Mouse (Mus musculus) erythroid progenitor cell, adult 5-6 weeks (primary cell): ENCODE data around the gene Ntn1. TPM values are rescaled to one million over a fixed set of nuclear protein-coding genes. Genes with fewer than 3 reads are reported as not detected.

ENCODE experiments used
- ATAC-seq: replicated peaks from 2 replicates; pipeline ENCODE4 v1.8.0; 2016; ENCODE audit warnings: moderate number of reproducible peaks, mild to moderate bottlenecking, moderate TSS enrichment, inconsistent platforms; ENCODE audit not compliant: poor library complexity, low FRiP score, severe bottlenecking
- total RNA-seq, 2 experiments: library from RNA; stranded (forward) in 1 of 2; stranded (reverse) in 1 of 2; fragments of 150-400 nt in 1 of 2; fragments of 186-747, 209-891 nt in 1 of 2; gene quantifications; 2 replicates each; pipeline versions ENCODE4 v1.2.3 to v1.2.4; 2015 to 2017; ENCODE audit warnings: low replicate concordance in 2 of 2

Ntn1 gene
- total RNA-seq, 2 experiments from 2014 or later, result not detected

DNA sequence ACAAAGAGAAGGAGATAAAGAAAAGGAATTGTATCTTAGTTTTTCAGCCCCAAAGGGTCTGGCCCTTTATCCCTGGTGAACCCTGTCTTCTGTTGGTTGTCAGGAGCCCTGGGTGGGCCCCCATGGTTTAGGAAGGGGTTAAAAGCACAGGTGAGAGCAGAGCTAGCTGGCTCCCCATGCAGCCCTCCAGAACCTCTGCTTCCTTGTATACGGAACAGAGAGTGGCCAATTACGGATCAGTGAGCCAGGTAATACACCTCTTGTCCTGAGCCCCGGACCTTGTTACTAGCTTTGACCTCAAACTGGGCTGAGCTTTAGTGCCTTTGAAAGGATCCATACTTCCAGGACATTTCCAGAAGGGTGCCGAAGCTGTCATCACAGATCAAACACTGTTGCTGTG is 200.1 kb downstream of the Ntn1 start:
- no peak for ATAC-seq

DNA sequence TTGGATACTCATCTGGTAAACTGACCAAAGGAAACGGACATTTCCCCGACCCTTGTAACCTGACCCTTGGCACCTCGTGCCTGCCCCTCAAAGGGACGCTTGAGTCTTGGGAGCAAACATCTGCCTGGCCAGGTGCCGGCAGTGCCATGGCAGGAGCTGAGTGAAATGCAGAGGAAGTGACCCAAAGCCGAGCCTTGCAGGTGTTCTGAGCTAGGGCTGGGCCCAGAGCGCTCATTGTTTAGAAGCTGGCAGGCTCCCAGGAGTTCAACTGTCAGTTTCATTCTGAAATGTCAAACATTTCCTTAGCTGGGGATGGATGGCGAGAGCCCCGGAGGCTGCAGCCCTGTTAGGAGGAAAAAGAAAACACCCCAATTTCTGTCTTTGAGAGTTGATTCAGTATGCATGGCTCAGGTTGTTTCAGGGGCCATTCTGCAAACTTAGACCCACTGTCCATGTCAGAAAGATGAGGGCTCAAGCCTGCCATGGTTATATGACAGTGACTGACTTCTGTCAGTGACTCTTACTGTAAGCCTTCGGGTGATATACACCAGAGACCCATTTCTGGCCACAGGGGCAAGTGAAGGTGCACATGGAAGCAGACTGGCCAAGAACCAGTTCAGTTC is 200.7 kb downstream of the Ntn1 start:
- no peak for ATAC-seq

DNA sequence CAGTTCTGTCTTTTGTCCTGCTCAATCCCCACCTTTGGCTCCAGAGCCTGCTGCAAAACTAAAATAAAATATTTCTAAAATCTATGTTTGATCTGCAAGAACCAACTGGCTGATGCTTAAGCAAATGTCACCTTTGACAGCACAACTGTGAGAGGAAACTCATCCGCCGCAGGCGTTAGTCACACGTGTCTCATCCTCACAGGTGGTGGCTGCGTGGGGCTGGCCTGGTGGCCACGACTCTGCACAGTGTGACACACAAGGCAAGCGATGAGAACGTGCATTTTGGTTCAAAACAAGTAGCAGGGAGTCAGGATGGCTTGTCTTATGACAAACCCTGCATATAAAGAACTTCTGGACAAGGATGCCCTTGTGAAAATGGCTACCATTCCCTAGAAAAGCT is 201.5 kb downstream of the Ntn1 start:
- no peak for ATAC-seq

DNA sequence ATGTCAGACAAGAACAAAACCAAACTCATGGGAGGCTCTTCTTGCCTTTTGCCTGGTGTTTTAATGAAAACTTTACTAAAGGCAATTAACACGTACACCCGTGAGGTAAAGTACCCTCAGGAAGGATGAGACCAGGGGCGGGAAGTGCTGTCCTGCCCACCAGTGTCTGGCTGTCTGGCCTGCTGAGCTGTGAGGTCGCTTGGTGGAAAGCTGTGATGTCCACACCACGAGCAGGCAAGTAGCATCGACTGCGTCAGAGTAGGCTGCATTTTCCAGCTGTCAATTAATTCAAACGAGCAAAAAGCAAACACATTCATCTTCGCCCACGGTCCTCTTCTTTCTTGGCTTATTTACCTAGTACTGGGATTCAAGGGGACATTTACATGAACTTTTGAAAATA is 201.9 kb downstream of the Ntn1 start:
- ATAC-seq, result no peak

DNA sequence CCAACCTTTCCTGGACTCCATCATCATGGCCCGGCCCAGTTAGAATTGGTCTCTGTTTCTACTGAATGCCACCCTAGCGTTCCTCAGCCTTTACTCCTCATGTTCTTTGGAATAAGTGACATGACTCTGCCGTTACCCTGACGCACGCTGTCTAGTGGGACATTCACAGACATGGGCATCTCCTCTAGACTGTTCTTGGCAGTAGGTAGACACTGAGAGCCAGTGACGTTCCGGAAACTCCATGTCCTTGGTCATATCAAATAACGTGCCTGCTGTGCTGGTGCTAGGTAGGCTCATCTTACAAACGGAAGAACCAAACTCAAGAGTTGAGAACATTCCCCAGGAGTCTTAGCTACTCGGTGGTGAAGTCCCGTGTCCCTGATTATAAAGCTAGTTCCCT is 203.2 kb downstream of the Ntn1 start:
- ATAC-seq, result no peak

DNA sequence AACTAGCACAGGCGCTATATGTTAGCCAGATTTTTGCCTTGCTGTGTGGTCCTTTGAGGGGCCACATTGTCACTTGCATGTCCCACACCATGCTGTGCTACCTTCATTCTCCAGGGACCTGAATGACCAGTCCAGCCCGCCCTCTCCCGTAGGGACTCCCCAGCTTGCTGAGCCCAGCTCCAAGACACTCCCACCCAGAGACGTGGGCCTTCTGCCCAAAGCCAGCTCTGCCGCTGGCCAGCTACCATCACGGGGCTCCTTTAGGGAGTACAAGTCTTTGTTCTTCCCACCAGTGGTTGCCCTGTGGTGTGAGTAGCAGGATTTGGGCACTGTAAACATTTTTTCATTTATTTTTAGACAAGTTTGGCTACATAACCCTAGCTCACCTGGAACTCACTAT is 204.1 kb downstream of the Ntn1 start:
- ATAC-seq, result no peak

DNA sequence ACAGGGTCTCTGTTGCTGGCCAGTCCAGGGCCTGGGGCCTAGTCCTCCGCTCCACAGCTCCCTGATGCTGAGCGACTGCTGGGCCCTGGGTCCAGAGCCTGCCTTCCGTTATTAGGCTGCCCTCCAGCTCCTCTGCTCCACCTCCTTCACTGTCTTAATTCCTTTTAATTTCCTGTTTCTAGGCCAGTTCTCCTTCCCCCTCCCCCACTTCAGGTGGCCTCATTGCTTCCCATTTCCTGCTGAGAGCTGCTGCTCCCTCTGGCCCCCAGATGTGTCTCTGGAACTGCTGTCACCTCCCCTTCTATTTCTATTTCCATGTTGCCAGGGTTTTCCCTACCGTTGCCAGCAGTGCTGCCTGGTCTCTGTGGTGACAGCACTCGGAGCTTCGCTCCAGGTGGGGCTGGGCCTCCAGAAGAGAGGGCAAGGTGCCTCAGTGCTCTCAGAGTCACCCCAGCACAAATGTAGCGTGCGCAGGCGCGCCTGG is 204.9 kb downstream of the Ntn1 start:
- ATAC-seq, result no peak

DNA sequence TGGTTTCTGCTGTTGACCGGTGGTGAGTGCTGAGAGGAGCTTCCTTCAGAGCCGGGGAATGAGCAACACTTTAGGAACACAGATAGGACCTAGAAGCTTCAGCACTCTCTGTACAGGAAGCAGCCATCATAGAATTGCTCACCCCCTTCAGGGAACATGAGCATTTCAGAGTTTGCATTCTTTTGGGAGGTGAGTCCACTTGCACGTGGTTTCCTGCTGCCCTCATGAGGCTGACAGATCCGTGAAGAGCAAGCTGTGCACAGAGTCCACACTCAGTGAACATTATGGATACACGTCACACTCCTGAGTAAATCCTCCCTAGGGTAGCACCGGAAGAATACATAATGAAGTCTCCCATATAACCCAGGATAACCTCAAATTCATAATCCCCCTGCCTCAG is 205.5 kb downstream of the Ntn1 start:
- no peak for ATAC-seq

DNA sequence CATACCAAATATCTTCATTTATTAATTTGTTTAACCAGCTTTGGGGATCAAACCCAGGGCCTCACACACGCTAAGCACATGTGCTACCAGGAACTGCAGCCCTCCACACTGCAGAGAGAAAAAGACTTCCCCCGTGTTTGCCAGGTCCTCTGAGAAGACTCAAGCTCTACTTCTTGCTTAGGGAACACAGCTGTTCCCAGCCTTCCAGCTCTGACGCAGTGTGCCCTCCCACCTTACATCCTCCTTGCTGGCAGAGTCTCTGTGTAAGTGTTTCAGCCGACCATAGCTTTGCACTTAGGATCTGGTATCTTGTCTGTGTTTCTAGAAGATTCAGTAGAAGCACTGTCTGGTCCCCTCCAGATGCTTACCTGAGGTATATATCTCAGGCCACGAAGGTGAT is 209.8 kb downstream of the Ntn1 start:
- no peak for ATAC-seq

DNA sequence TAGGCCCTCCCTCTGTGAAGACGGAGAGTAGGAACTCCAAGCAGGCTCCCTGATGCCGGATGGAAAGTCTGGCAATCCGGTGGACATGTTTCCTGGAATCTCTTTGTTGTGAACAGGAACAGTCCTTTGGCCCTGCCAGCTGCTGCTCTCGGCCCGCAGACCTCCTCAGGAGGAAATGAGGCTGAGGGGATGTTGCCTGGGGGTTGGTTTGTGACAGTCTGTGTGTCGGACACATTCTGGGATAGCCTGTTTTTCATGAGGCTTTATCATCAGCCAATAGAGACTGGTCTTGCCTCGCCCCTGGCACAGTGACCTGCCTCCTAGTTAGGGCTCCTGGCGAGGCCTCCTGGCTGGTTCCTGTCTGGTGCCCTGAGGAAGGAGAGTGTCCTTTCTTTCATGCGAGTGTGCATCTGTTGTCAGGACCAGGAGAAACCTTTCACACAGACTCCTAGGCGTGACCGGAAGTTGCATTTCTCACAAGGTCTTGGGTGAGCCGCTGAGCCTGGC is 211.9 kb downstream of the Ntn1 start:
- ATAC-seq, result no peak

DNA sequence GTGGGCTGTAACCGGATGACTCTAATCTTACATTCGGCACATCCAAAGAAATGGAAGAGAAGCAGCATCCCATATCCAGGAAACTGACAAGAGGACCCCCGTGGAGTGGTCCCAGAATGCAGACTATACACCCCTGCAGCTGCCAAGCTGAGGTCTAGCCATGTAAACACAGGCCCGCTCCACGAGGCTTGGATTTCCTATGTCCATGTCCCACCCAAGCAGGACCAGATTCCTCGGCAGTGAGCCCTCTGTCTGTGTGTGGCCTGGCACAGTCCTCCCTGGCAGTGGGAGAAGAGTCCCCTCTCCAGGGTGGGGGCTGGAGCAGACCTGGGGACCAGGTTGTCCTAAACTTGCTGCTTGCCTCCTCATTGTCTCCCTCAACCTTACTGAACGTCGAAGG is 213.4 kb downstream of the Ntn1 start:
- ATAC-seq, result no peak

DNA sequence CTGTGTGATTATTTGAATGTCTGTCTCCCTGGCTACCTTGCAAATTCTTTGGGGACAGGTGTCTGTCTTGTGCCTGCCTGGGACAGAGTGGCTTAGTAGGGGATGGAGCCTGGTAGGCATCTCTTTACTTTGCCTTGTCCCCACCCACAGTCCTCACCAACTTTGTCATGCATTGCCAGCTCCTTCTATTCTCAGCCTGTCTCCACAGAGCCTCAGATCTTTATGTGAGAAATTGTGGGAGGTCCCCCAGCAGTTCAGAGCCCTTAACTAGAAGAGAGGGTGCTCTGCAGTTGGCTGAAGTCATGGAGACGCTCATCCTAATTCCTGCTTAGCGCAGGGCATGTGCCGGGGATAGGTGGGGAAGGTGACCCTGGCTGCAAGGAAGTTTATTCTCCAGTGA is 215.0 kb downstream of the Ntn1 start:
- ATAC-seq, result no peak

DNA sequence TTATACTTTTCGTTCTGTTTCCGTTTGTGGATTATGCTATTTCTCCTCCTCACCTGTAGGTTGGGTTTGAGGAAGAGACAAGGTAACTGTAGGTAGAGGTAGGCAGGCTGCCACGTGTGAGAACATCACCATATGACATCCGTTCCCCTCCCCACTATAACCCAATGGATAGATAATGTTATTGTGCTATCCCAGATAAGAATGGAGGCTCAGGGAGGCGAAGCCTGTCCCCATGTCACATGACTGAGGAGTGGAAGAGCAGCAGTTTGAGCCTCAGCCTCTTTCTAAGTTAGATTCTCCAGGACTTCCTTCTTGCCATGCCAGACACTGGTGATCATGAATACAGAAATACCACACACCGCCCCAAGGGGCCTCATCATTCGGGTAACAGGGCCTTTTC is 223.2 kb downstream of the Ntn1 start:
- ATAC-seq, result no peak

DNA sequence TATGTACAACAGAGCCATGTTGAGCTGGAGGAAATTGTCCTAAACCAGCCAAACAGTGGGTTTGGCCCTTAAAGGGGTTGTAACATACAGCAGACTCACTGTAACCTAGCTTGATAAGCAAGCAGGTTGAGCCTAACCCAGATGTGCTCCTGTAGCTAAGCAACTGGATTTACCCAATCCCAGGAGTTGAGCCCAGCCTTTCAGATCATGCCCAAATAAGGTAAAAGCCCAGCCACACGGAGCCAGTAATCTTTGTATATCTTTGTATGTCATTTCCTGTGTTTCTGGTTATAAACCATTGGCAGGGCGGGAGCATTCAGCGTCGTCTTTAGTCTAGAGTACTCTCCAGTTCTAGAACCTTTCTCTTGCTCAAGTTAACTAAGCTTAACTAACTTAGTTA is 224.1 kb downstream of the Ntn1 start:
- ATAC-seq, result no peak

DNA sequence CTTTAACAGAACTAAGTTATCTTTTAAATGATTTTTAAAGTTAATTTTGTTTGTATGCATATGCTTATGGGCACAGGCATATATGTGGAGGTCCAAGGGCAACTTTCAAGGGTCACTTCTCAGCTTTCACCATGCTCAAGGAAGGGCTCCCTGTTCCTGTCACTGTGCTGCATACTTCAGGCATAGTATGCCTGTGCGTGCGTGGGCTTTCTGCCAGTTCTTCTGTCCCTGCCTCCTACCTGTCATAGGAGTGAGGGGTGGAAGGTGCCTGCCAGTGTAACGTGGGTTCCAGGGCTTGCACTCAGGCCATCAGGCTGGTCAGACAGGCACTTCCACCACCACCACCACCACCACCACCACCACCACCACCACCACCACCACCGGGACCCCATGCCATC is 228.0 kb downstream of the Ntn1 start:
- ATAC-seq, result no peak

DNA sequence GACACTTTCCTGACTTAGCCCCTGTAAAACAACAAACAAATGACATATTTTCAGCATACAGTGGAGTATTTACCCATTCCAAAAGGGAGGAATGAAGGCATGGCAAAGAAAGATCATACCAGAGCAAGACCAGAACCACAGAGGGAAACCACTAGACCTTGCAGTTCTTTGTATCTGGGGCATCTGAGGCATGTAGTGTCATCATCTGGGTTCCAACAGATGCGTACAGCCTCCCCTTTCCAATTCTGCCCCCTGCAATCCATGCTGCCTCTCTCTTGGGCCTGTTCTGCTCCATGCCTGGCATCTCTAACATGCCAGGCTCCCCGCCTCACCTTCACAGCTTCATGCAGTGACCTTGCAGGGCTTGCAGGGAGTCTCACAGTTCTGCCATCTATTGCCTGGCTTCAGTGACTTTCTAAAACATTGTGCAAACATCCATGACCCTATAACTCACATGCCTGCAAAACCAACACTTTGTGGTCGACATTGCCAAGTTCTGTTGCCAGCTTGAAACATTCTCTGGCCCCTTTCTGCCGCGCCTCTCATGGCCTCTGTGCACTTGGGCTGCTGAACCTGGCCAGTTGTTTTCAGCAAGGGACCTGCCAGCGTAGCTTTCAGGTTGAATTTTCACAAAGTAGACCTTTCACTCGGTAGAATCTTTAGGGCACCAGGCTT is 228.5 kb downstream of the Ntn1 start:
- no peak for ATAC-seq

DNA sequence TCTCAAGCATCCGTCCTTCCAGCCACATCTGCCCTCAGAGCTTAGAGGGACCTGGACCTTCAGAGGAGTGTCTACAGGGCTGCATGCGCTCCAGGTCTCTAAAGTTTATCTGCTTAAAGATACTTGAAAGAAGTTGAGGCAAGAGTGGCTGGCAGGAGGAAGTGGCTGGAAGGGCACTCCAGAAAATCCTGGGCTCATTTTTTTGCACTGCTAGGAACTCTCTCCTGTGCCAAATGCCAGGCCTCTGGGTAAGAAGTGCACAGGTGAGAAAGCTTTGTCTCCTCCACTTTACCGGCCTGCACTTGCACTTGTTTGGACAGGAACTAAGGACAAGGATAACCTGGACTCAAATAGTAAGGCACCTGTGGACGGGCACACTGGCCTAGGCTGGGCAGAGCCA is 232.2 kb downstream of the Ntn1 start:
- no peak for ATAC-seq

DNA sequence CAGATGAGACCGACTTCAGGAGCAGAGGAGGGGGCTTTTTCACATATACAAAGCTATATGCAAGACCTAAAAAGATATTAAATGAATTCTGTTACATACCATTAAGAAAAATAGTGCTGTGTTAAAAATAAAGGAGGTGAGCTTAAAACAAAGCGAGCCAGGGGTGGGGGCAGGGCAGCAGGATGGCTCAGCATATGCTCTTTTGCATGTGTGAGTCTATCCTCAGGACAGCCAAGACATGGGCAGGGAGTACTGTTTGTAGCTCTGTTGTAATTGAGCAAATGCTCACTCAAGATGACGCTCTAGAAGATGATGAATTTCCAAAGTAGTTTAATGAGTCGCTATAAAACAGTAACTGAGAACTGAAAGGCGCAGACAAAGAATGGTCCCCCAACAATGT is 236.2 kb downstream of the Ntn1 start:
- ATAC-seq, result no peak

DNA sequence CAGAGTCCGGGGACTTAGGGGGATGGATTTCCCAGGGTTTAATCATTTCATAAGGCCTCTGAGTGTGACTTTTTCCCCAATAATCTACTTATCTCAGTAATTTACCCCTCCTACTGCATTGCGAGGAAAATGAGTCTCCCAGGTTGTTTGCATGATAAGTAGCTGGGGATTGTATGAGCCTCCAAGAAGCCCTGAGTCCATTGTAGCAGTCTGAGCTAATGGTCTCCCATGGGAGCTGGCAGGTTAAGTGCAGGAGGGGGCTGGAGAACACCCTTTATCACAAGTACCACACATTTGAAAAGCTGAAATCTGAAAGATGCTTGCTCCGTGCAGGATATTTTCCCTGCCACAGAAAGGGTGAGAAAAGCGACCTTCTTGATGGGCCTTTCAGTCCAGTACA is 240.8 kb downstream of the Ntn1 start:
- no peak for ATAC-seq
